Mouse (Mus musculus) bone marrow, adult 2 months (tissue): ENCODE results near the gene Cpa1.

Experiments used
- CTCF ChIP-seq: fragments of 200-500 bp; IDR thresholded peaks from 2 replicates; pipeline ENCODE4 v1.5.1; 2011; ENCODE audit warnings: low read length, control low read depth; ENCODE audit not compliant: control insufficient read depth, insufficient read depth
- POLR2A ChIP-seq: fragments of 200-500 bp; IDR thresholded peaks from 2 replicates; pipeline ENCODE4 v1.6.1; 2011; ENCODE audit warnings: low read depth, mild to moderate bottlenecking, control low read depth, low read length, borderline replicate concordance; ENCODE audit not compliant: control insufficient read depth

DNA sequence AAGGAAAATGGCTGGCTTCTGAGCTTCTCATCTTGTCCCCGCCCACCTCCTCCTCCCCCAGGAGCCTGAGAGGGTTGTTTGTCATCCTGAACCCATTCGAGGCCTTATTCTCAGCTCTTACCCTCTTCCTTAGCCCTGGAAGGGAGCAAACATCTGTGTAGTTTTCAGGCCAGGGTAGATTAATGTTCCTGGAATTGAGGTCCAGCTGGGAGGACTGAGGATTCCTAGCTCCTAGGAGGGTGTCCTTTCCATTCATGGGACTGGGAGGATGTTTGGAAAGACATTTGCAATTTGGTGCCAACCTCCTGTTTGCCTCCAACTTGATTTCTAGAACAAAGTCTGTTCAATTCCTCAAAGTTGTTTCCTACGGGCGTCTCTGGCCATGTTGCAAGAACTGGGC, 18.4 kb upstream of the Cpa1 start:
- TF ChIP-seq POLR2A (no peak), CTCF (no peak)
